Mouse (Mus musculus) hindbrain, postnatal 0 days (tissue): ENCODE data around the gene Traf3ip2. TPM values are rescaled to one million over a fixed set of nuclear protein-coding genes. Genes with fewer than 3 reads are reported as not detected.

ENCODE experiments used
- ATAC-seq: fragments of 200-750 bp; cut with Nextera tagmentation; 2 replicates; pipeline ENCODE4 v1.8.0; 2017; ENCODE audit warnings: mild to moderate bottlenecking, moderate TSS enrichment, moderate library complexity
- DNase-seq: peaks from one replicate; pipeline ENCODE4 v3.0.0-alpha.2; 2015; ENCODE audit warnings: low spot score
- H3K27ac ChIP-seq: fragments of 300-500 bp; sonication (generic); 2 replicates; pipeline ENCODE4 v1.5.1; 2014; ENCODE audit warnings: mild to moderate bottlenecking
- H3K27me3 ChIP-seq: fragments of 300-500 bp; sonication (generic); 2 replicates; pipeline ENCODE4 v1.6.1; 2014; ENCODE audit warnings: low read length, mixed read lengths; ENCODE audit not compliant: insufficient read depth
- H3K36me3 ChIP-seq: fragments of 300-500 bp; sonication (generic); 2 replicates; pipeline ENCODE4 v1.6.1; 2014; ENCODE audit warnings: low read length, mixed read lengths; ENCODE audit not compliant: insufficient read depth
- H3K4me1 ChIP-seq: fragments of 300-500 bp; sonication (generic); 2 replicates; pipeline ENCODE4 v1.6.1; 2014; ENCODE audit warnings: antibody characterized with exemption, low read length, mixed read lengths; ENCODE audit not compliant: insufficient read depth
- H3K4me2 ChIP-seq: fragments of 300-500 bp; sonication (generic); 2 replicates; pipeline ENCODE4 v1.6.1; 2014; ENCODE audit warnings: low read depth, mild to moderate bottlenecking, low read length, moderate library complexity, mixed read lengths
- H3K4me3 ChIP-seq: fragments of 300-500 bp; sonication (generic); 2 replicates; pipeline ENCODE4 v1.5.1; 2014; ENCODE audit warnings: low read length
- H3K9ac ChIP-seq: fragments of 300-500 bp; sonication (generic); replicated peaks from 2 replicates; pipeline ENCODE4 v1.6.1; 2014; ENCODE audit warnings: mild to moderate bottlenecking, low read length, moderate library complexity, mixed read lengths
- H3K9me3 ChIP-seq: fragments of 300-500 bp; sonication (generic); 2 replicates; pipeline ENCODE4 v1.6.1; 2016; ENCODE audit warnings: low read length, mixed read lengths
- CTCF ChIP-seq: IDR thresholded peaks from 2 replicates; pipeline ENCODE4 v1.5.1; 2016; ENCODE audit warnings: antibody characterized with exemption, control low read depth, low read depth
- WGBS: fragments of 180-500 bp; shearing (Covaris S2); extraction: QIAGEN DNeasy Blood & Tissue Kit; methylation state at CpG from one replicate; pipeline ENCODE4 v1.1.7; 2014; 5-methylcytosine and 5-hydroxymethylcytosine counted together
- polyA plus RNA-seq: library from polyadenylated mRNA; unstranded; fragments of >200 nt; fragmentation: Nextera tagmentation; extraction: Ambion mirVana; gene quantifications from 2 replicates; pipeline ENCODE4 v1.2.1, GENCODE M21; 2015
- total RNA-seq: library from RNA; depleted of rRNA; stranded (reverse); fragments of >200 nt; gene quantifications from 2 replicates; pipeline ENCODE4 v1.2.3, GENCODE M21; 2014; rRNA removed

Traf3ip2 gene
- total RNA-seq (5.3 and 9.6 TPM in 2 replicates), polyA plus RNA-seq (5.7 and 6.2 TPM in 2 replicates)

GRCm38 (mm10) chr10:39612633-39612988 is at the start of gene Traf3ip2:
Gene Traf3ip2, plus strand, starts transcription at chr10:39612934.
- H3K27ac ChIP-seq, result peak within 1 kb of the TSS; percentile 49
- no peak for ATAC-seq
- H3K4me2 ChIP-seq, result peak within 1 kb of the TSS; percentile 43
- no peak for DNase-seq
- no peak for TF ChIP-seq CTCF
- no peaks in the 10 kb centered on the region for H3K27me3 ChIP-seq
- H3K9me3 ChIP-seq, result no peaks in the 10 kb centered on the region
- 0 out of 2 replicates have a peak within 1 kb of the TSS, but pooled peaks have one; percentile 6 for H3K4me3 ChIP-seq
- H3K36me3 ChIP-seq, result no peaks in the 10 kb centered on the region
- 0 out of 2 replicates have a peak, but pooled peaks cover 6% of the 10 kb centered on the region for H3K4me1 ChIP-seq
- 0 out of 2 replicates have a peak within 1 kb of the TSS, but pooled peaks have one; percentile 28 for H3K9ac ChIP-seq
- WGBS, result 41% methylated on average over 4 of the region's 4 CpGs

- Histone ChIP-seq H3K27ac (peak overlapping the region; percentile 16; the same call in 1 of the 2 replicates), H3K4me2 (no peak overlapping the region), H3K4me3 (no peak overlapping the region), H3K4me1 (0 out of 2 replicates have a peak, but pooled peaks cover 7% of the 10 kb centered on the region), H3K9me3 (no peaks in the 10 kb centered on the region), H3K27me3 (no peaks in the 10 kb centered on the region), H3K9ac (no peak overlapping the region), H3K36me3 (peaks cover 6% of the 10 kb centered on the region; the same call in 1 of the 2 replicates)
- WGBS, result 45% methylated on average over 24 of the region's 24 CpGs
- no peak for TF ChIP-seq CTCF
- DNase-seq (no peak), ATAC-seq (0 out of 2 replicates have a peak, but pooled peaks have one; percentile 10)
Measured at GRCm38 (mm10) chr10:39563552-39564223, 49.0 kb upstream of the Traf3ip2 start.

- no peaks in the 10 kb centered on the region for H3K9me3 ChIP-seq
- peaks cover 6% of the 10 kb centered on the region; the same call in 1 of the 2 replicates for H3K36me3 ChIP-seq
- DNase-seq (no peak), ATAC-seq (no peak)
- no peak overlapping the region for H3K9ac ChIP-seq
- no peak overlapping the region for H3K4me2 ChIP-seq
- H3K27me3 ChIP-seq, result no peaks in the 10 kb centered on the region
- no peak overlapping the region for H3K4me3 ChIP-seq
- TF ChIP-seq CTCF, result no peak
- 70% methylated on average over 12 of the region's 12 CpGs for WGBS
- 0 out of 2 replicates have a peak, but pooled peaks cover 9% of the 10 kb centered on the region for H3K4me1 ChIP-seq
- H3K27ac ChIP-seq, result no peak overlapping the region
Measured at GRCm38 (mm10) chr10:39566901-39567300, 45.8 kb upstream of the Traf3ip2 start.

GRCm38 (mm10) chr10:39568991-39569390 is 43.7 kb upstream of the Traf3ip2 start:
- Histone ChIP-seq H3K36me3 (peaks cover 6% of the 10 kb centered on the region; the same call in 1 of the 2 replicates), H3K4me3 (no peak overlapping the region), H3K4me1 (0 out of 2 replicates have a peak, but pooled peaks cover 5% of the 10 kb centered on the region), H3K27ac (no peak overlapping the region), H3K27me3 (no peaks in the 10 kb centered on the region), H3K4me2 (no peak overlapping the region), H3K9ac (no peak overlapping the region), H3K9me3 (no peaks in the 10 kb centered on the region)
- no peak for DNase-seq
- no peak for ATAC-seq
- 85% methylated on average over 4 of the region's 4 CpGs for WGBS
- TF ChIP-seq CTCF, result no peak

GRCm38 (mm10) chr10:39571011-39571410 is 41.7 kb upstream of the Traf3ip2 start:
- no peak overlapping the region for H3K4me3 ChIP-seq
- H3K9me3 ChIP-seq, result no peaks in the 10 kb centered on the region
- H3K4me1 ChIP-seq, result 0 out of 2 replicates have a peak, but pooled peaks cover 5% of the 10 kb centered on the region
- no peak overlapping the region for H3K9ac ChIP-seq
- H3K27ac ChIP-seq, result peak overlapping the region; percentile 64
- H3K4me2 ChIP-seq, result no peak overlapping the region
- no peaks in the 10 kb centered on the region for H3K27me3 ChIP-seq
- 0 out of 2 replicates have a peak, but pooled peaks have one; percentile 32 for ATAC-seq
- DNase-seq, result no peak
- WGBS, result 31% methylated on average over 7 of the region's 7 CpGs
- no peak for TF ChIP-seq CTCF
- no peaks in the 10 kb centered on the region for H3K36me3 ChIP-seq

- no peaks in the 10 kb centered on the region for H3K36me3 ChIP-seq
- no peak overlapping the region for H3K4me3 ChIP-seq
- H3K27ac ChIP-seq, result peak overlapping the region; percentile 64; the same call in 1 of the 2 replicates
- peaks cover 15% of the 10 kb centered on the region; the same call in 1 of the 2 replicates for H3K4me1 ChIP-seq
- H3K9ac ChIP-seq, result no peak overlapping the region
- no peak overlapping the region for H3K4me2 ChIP-seq
- no peaks in the 10 kb centered on the region for H3K27me3 ChIP-seq
- TF ChIP-seq CTCF, result no peak
- peak; percentile 36; the same call in 1 of the 2 replicates for ATAC-seq
- 38% methylated on average over 9 of the region's 9 CpGs for WGBS
- no peak for DNase-seq
- no peaks in the 10 kb centered on the region for H3K9me3 ChIP-seq
Measured at GRCm38 (mm10) chr10:39572050-39572671, 40.6 kb upstream of the Traf3ip2 start.
